Mouse (Mus musculus): ENCODE measurements at regions not wholly inside any gene's neighbourhood (a gene's known extent, or its start where the extent isn't known, plus 50 kb on each side); places are given as distances from the start of the nearest gene placed in this dataset.

DNA sequence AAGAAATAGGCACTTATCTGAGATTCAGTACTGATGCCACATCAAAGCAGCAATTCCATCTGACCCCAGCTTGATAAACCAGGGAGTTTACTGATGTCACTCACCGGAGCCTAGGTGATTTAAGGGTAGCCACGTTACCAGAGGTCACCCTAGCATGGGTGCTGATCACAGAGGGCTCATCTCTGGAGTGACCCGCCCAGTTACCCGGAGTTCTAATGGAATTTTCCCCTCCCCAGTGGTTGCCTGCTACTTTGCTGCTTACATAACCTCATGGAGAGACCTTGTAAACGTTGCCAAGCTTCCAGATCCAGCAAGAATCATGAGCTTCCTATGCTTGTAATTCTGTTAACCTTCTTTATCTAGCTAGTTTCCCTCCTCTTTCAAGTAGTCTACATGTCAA is 125.8 kb upstream of the Slc16a7 start:
- TF ChIP-seq CTCF (IDR thresholded peaks at IDR 0.05; ENCODE audit: control insufficient read depth, insufficient read depth, insufficient read length), result no peak
- TF ChIP-seq CEBPB (IDR thresholded peaks at IDR 0.05; ENCODE audit: low read depth), result no peak
- no peak for TF ChIP-seq USF1 (IDR thresholded peaks at IDR 0.05; ENCODE audit: low read depth)
- TF ChIP-seq MYOD1 (IDR thresholded peaks at IDR 0.05; ENCODE audit: control insufficient read depth, insufficient read length, low read depth), result no peak
- no peak for TF ChIP-seq MAX (IDR thresholded peaks at IDR 0.05)

Measured in C2C12 (cell line).